Mouse (Mus musculus) B cell, adult 2 months (primary cell): ENCODE measurements around the gene Clspn.
A peak's percentile ranks its signal among the peaks of the same experiment; 100 is the strongest.

Experiments used
- DNase-seq, 2 experiments: peaks; one replicate each; pipeline ENCODE4 v3.0.0; 2022

Clspn gene

DNA sequence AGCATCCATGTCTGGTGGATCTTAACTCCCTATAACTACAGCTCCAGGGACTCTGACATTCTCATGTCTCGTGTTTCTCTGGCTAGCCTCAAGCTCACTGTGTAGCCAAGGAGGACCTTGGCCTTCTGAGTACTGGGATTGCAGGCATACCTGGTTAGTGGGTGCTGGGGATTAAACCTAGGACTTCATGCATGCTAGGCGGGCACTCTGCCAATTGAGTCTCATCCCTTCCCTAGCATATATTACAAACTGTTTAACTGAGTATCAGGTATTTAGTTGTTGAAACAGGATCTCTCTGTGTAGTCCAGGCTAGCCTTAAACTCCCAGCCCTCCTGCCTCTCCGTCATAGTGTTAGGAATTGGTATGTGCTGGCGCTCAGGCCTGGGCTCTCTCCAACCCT is 10.5 kb downstream of the Clspn start:
- no peak for DNase-seq

DNA sequence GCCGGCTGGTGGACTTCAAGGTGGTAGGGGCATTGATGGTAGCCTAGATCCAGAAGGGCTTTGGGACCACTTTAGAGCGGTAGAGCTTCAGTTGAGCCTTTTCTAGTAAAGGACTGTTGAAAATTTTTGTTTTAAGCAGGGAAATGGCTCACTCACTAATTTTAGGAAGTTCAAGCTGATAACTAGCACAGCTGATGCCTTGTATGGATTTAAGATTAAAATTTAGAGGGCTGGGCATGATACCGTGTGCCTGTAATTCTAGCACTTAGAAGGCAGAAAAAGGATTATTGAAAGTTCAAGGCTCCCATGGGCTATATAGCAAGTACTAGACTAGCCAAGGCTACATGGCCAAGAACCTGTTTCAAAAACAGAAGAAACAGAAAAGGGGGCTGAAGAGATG is 13.0 kb downstream of the Clspn start:
- no peak for DNase-seq

DNA sequence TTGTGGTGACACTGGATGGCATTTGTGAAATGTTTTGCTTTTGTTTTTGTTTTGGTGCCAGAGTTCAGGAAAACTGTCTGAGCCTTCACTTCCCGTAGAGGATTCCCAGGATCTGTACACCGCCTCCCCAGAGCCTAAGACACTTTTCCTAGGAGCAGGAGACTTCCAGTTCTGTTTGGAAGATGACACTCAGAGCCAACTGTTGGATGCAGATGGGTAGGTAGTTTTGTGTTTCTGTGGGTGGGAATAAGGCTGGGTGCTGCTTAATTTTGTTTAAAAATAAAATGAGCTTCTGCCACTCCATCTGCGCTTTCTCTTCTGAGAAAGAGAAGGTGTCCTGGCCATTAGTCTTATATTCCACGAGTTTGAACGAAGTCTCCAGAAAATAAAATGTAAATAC is 19.5 kb downstream of the Clspn start:
- no peak for DNase-seq

DNA sequence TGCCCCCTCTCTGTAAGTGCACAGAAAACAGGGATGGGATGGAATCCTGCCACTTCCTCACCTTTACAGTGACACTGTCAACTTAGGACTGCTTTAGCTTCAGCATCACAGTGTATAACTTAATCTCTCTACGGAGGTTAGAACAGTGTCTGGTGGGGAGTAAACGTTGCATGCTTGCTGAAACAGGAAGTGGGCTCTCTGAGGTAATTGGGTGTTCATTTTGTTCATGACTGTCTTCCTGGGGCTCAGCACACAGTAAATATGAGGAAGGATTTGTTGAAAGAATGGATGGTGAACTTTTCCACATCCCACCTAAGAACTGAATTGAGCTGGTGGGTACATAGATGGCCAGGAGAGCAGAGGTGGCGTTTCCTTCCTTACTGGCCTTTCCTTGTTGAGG is 21.2 kb downstream of the Clspn start:
- no peak for DNase-seq

DNA sequence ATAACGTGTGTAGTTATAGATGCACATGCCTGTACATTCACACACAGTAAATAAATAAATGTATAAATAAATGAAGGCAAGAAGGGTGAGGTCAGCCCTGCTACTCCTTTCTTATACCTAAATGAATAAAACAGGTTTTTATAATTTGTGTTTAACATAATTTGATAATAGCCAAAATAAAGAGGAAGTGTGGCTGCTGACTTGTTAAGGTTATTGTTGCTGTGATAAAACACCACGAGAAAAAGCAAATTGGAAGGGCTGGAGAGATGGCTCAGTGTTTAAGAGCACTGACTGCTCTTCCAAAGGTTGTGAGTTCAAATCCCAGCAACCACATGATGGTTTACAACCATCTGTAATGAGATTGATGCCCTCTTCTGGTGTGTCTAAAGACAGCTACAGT is 22.3 kb downstream of the Clspn start:
- DNase-seq: no peak

DNA sequence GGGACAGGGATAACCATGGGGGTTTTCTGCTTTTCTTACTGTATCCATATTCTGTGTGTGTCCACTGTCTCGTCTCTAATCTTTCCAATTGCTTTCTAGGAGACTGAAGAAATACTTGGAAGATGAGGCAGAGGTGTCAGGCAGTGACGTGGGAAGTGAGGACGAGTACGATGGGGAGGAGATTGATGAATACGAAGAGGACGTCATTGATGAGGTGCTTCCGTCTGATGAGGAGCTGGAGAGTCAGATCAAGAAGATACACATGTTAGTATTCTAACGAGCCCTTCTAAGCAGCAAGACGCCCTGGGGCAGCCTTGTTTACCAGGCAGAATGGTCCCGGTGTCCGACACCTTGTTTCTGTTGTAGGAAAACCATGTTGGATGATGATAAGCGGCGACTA is 29.0 kb downstream of the Clspn start:
- DNase-seq: no peak

DNA sequence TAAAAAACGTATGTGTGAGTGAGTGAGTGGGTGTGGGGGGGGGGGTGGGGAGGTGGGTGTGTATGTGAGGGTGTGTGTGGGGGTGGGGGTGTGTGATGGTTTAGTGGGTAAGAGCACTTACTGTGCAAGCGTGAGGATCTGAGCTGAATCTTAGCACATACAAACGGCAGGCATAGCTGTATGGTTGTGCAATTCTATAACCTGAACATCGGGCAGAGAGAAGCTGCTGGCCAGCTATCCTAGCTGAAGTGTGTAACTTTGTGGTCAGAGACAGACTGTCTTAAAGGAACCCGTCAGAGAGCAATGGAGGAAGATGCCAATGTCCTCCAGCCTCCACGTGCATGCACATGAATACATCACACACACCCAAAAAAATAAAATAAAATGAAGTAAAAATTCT is 35.3 kb downstream of the Clspn start:
- DNase-seq: no peak

DNA sequence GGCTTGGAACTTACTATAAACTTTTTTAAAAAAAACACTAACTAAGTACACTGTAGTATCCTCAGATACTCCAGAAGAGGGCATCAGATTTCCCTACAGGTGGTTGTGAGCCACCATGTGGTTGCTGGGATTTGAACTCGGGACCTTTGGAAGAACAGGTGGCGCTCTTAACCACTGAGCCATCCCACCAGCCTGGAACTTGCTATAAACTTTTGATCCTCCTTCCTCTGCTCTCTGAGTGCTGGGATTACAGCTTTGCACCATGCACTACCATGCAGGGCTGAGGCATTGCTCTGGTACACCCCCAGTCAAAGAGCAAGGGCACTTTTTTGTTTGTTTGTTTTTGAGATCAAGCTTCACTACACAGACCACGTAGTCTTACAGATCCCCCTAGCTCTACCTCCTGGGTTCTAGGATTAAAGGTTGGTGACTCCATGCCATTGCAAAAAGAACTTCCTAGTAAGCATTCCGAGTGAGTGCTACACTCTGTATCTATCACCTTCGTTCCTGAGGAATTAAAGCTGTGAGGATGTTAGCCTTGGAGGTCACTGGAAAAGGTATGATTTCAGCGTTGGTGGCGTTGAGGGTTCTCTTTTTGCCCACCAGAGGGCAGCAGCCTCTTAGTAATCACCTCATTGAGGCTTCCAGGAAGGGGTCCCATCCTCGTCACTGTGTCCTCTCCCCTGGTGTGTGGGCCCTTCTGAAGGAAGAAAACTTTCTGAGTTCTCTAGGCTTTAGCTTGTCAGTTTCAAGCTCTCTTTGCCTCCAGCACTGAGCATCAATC is 43.4 kb downstream of the Clspn start:
- DNase-seq: peak; percentile 67 to 69

DNA sequence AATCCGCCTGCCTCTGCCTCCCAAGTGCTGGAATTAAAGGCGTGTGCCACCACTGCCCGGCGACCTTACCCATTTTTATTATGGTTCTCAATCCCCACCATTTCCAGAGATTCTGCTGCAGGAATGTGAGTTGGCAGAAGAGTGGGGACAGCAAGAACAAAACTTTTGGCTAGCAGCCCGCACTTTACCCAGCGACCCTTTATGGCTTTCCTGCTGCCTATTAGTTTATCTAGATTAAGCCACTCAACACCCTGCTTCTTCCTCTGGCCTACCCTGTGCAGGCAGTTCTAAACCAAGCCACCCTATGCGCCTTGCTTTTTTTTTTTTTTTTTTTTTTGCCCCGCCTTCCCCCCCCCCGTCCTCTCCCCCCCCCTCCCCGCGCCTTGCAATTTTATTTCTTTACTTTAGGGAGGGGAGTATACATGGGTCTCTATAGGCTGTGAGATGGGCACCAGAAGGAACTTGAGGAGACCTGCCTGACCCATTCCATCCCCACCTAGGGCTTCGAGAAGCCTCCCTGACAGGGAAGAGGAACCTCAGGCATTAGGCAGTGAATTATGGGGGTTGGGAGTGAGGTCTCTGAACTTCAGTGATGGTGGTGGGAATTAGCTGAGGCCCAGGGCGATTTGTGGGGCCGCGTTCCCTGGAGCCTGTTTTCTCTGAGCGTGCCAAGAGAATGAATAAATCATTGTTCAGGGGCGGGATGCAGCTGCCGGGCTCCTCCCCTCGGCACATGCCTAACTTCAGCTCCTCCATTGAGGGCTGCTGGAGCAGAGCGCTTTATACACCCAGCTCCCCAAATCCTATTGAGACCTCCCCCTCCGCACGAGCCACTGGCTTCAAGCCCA is 45.1 kb downstream of the Clspn start:
- DNase-seq: no peak

DNA sequence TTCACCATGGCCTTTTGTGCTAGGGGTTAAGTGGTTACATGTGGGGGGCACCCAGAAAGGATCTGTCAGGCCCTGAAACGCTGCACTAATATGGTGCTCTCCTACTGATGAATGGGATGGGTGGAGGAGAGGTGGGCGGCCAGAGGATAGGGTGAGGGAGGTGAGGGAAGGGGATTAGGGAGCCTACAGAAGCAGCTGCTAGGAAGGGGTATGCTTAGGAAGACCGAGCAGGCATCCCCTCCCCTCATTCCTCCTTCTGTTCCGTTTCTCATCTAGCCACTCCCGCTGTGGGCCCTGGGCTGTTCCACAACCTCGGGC is 45.7 kb downstream of the Clspn start:
- DNase-seq: no peak

DNA sequence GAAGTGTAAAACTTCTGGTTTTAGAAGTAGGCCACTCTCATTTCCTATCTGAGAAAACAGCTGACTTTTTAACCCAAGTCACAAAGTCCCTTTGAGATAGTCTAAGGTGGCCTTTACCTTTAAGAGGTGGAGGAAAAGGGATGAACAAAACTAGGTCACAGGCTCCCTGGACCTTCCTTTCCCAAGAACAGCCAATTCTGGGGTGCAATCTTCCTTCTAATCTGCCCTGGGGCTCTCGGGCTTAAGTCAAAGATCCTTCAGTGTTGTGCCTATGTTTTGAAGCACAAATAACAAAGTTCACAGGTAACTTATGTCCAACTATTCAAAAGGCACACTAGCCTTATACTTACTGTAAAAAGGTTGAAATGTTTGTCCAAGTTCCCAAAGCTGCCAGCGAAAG is 47.4 kb downstream of the Clspn start:
- DNase-seq: no peak

DNA sequence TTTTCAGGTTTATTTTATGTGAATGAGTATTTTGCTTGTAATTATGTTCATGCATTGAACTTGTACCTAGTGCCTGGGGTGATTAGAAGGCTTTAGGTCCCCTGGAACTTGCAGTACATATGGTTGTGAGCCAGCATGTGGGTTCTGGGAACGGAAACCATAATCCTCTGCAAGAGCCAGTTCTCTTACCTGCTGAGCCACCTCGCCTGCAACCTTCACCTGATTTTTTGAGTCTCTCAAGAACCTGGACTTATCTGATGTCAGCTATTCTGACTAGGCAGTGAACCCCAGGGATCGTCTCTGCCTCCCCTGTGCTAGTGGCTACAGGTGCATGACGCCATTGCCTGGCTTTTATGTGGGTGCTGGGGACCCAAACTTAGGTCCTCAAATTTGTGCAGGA is 49.0 kb downstream of the Clspn start:
- no peak for DNase-seq

DNA sequence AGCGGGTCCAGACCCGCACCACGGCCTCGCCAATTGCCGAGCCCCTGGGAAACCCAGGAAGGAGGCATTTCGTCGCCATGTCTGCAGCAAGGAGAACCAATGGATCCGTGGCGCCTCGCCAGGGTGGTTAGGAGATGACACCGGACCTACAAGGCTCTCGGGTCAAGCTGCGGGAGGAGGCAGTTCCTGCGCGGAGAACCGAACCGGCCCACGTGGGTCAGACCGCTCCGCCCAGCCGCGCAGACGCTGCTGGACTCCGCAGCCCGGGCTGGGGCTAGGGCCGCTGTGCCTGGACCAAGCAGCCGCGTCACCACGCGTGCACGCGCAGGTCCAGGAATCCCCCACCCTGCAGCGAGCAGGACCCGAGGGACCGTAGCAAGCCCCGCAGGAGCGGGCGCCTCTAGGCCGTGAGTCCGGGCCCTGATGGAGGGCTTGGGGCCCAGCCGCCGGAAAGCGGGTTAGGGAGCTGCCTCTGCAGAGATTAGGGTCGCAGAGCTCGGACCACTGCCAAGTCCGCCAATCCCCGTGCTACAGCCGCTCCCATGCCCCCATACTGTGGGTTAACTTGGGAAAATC is 53.0 kb downstream of the Clspn start, which contains the start of gene 5730409E04Rik:
TSS of gene 5730409E04Rik (plus strand) at position 213 of the 576 bp plus-strand sequence.
- DNase-seq: peak; percentile 35 to 40

DNA sequence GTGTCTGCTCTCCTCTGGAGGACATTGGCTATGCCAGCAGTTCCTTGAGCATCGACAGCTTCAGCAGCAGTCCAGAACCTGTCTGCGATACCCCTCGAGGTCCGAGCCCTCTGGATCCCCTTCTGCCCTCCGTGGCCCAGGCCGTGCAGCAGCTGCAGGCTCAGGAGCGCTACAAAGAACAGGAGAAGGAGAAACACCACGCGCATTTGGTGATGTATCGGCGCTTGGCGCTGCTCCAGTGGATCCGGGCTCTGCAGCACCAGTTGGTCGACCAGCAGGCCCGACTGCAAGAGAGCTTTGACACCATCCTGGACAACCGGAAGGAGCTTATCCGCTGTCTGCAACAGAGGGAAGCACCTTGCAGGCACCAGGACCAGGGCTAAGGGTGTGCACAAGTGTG is 55.3 kb downstream of the Clspn start:
- no peak for DNase-seq

DNA sequence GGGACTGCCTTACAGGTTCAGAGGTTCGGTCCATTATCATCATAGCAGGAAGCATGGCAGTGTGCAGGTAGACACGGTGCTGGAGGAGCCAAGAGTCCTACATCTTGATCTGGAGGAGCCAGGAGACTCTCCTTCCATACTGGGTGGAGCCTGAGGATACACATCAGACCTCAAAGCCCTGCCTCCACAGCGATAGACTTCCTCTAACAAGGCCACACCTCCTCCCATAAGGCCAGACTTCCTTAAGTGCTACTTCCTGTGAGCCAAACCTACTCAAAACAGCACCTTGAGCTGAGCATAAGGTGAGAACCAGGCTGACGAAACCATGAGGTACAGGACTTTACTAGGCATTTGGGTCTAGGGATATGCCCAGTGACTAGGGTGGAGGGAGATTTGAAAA is 59.6 kb downstream of the Clspn start:
- no peak for DNase-seq

DNA sequence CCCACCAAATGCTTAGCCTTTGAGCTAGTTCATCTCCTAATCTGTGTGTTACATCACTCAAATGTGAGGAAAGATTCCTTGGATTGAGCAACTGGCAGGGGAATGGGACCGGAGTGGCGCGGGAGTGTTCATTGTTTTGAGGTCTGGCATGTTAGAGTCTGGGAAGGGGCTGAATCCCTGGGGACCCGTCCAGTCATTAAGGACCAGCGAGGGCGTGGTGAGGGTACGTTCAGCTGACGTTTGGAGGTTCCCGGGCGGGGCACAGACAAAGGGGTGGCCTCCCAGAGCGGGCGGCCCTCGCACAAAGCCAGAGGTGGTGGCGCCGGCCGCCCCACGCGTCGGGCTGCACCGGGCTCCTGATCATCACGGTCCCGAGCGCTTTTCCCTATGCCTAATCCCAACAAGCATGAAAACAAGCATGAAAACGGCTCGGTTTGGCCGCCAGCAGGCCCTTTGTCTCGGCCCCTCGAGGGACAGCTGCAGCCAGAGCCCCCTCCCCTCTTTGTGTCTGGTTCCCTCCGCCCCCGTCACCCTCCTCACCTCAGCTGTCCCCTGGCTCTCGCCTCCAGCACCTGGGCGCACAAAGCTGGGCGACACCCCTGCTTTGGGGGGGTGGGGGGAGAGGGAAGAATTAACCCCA is 63.1 kb downstream of the Clspn start:
- no peak for DNase-seq

DNA sequence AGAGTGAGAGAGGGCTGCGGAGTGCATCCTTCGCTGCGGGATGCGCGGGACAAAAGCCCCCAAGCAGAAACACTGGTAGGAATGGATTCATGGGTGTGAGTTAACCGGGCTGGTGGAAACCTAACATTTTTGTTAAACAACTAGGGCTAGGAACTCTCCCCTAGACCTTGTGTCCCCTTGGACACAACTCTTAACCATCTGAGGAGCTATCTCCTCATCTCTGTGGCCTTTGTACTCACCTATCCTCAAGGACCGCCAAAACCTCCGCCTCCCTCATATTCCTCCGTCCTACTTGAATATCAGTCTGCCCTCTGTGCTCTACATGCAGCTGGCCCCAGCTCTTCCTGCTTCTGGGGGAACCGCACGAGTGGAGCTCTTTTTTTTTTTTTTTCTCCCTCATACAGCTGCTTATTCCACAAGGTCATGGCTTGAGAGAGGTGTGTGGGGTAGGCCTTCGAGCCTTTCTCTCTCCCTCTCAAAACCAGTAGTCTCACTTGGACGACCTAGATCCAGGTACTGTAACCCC is 63.7 kb downstream of the Clspn start:
- no peak for DNase-seq

DNA sequence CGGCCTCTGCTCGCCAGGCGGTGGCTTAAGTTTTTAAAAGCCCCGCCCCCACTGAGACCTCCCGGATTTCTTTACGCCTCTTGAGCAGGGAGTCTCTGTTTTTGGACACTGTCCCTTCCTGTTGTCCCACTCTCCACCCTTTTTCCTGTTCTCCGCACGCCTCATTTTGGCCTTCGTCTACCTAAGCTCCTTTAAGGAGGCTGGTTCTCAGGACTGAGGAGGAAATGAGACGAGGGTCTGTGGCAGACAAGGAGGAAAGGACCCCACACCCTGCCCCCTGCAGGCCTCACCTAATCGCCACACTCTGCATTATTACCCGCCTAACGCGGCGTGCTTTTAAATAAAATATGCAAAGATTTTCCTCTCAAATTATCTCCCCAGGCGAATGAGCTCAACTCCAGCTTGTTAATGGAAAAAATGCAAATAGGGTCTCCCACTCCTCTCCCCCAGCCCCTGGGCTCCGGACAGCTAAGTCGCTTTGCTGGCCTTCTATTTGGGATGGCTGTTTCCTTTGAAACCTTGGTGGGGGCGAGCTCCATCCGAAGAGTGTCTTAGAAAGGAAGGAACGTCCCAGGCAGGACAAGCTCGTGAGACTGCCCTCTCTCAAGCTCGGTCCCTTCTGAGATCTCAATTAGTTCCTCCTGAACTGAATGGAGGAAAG is 70.4 kb downstream of the Clspn start:
- DNase-seq: no peak

DNA sequence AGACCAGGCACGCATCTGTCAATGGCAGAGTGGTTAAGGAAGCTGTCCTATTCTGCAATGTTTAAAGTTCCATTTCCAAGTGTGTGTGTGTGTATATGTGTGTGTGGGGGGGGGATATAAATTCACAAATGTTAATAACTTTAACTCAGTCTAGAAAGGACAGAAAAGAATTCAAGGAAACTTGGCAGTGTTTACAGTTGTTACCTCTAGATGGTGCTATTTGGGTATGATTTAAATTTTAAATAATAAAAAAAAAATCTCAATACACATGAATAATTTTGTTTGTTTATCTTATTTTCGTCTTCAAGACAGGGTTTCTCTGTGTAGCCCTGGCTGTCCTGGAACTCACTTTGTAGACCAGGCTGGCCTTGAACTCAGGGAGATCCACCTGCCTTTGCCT is 75.2 kb downstream of the Clspn start:
- no peak for DNase-seq

DNA sequence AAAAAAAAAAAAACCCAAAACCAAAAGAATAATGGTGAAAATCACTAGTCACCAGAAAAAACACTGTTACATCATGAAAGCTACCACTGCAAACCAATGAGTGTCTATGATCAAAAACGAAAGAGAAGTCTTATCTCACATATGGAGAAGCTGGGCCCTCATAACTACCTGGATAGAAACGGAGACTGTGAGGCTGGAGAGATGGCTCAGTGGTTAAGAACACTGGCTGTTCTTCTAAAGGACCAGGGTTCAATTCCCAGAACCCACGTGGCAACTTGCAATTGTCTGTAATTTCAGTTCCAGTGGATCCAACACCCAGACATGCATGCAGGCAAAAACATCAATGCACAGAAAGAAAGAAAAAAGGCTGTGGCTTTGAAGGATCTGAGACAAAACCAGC is 75.9 kb downstream of the Clspn start:
- no peak for DNase-seq

DNA sequence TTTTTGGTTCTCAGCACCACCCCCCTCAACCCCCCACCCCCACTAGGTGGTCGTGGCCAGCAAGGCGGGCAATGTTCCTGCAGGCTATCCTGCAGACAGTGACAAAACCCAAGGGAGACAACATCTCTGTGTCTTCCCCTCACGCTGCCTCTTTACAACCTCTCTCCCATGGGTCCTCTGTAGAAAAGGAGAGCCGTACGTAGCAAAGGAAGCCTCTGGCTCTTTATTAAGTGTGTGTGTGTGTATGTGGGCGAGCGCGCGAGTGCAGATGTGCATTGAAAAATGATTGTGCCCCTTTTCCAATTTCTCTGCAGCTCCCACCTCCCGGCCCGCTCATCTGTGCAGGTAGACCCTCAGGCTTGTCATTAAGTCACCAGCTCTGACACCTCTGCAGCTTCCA is 79.6 kb downstream of the Clspn start:
- DNase-seq: no peak

DNA sequence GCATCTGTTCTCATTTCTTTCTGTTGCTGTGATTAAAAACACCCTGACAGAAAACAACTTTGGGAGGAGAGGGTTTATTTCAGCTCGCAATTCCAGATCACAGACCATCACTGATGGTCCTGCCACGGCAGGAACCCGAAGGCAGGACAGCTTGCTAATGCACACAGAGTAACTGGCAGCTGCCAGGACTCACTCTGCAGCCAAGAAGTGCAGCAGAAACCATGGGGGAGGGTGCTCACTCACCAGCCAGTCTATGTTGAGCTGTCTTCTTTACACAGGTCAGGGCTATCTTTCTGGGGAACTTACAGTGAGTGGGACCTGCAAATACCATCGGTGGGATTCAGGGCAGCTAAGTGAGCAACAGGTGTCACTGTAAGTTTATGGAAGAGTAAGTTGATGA is 80.7 kb downstream of the Clspn start:
- DNase-seq: no peak

DNA sequence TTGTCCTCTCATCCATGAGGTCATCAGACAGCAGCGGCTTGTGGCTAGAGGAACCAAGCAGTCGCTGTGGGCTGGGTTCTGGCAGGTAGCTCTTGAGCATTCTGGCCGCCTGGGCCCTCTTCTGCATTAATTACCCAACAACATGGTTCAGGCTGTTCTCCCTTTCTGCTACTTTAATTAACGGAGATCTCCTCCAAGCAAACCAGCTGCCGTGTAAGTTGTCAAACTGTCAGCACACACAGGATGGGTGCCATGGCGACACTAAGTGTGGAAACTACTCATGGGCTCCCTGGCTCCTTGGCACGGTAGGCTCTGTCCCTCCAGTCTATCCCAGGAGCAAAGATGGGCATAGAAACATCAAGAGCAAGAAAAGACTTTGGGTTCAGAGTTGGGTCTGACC is 82.6 kb downstream of the Clspn start:
- no peak for DNase-seq
